In the genomic region with DNA sequence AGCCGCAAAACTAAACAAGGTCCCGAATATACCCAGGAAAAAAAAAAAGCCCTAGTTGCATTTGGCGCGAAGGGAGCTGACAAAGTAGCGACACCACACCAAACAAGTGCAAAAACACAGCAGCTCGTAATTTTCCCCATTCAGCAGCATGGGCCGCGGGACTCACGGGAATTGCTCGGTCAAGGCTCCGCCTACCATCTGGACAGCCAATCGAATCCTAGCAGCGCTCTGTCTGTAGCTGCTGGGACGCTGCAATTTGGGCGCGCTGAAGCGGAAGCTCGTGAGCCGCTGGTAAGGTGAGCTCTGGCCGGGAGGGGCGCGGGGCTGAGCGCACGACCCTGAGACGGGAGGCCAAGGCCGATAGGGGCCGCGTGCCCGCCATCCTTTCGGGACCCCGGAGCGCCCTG, we compare ENCODE assay signal across 8 mouse cellular contexts. TPM values are rescaled to one million over a fixed set of nuclear protein-coding genes. Genes with fewer than 3 reads are reported as not detected.
DNase-seq lines count a peak whose midpoint lies in the region; ATAC-seq and TF ChIP-seq lines count a peak whose summit lies in the region.

A gene (plus strand): TSS at position 231 of the 407 bp plus-strand sequence.

- H3K79me2 ChIP-seq in CH12.LX (replicated peaks; ENCODE audit: control insufficient read depth, extremely low read depth, insufficient read depth, poor library complexity, severe bottlenecking) = no peaks in the 10 kb centered on the region; the same call in 1 of the 2 replicates

- in situ Hi-C loops in CH12.LX (cut with MboI; ENCODE audit: low pct_ligation_motif_present, low pct_unique_long_range_greater_than_20kb, low sequenced_read_pairs) = no loop called here

- H3K4me2 ChIP-seq in CH12.LX (ENCODE audit: insufficient read depth, low read depth, poor library complexity, severe bottlenecking) = peak within 1 kb of the TSS; percentile 72
- H3K4me2 ChIP-seq in forebrain, embryonic 11.5 days (ENCODE audit: low read depth, low read length, severe bottlenecking) = peak within 1 kb of the TSS; percentile 63
- peak within 1 kb of the TSS; percentile 78 for H3K4me2 ChIP-seq in heart, embryonic 16.5 days (ENCODE audit: low read depth, low read length)
- peak within 1 kb of the TSS; percentile 80 for H3K4me2 ChIP-seq in liver, embryonic 15.5 days
- peak within 1 kb of the TSS; percentile 67 for H3K4me2 ChIP-seq in neural tube, embryonic 12.5 days (replicated peaks)

- peak; percentile 95 for DNase-seq in CH12.LX (ENCODE audit: extremely low read depth)
- DNase-seq in c-Kit-positive CD71-positive TER-119-negative erythroid progenitor cells, embryonic 14.5 days (ENCODE audit: low read depth) = peak; percentile 91
- DNase-seq in forebrain, embryonic 11.5 days (ENCODE audit: low spot score) = peak; percentile 95
- DNase-seq in kidney, postnatal 36 days = peak; percentile 94 to 96
- peak; percentile 85 for DNase-seq in telencephalon, adult 2 months (ENCODE audit: low read depth, low spot score)

- peak within 1 kb of the TSS; percentile 29; the same call in 1 of the 2 replicates for H3K27ac ChIP-seq in CH12.LX (ENCODE audit: insufficient read depth, low read depth)
- H3K27ac ChIP-seq in forebrain, embryonic 11.5 days (ENCODE audit: low read depth, low read length) = no peak within 1 kb of the TSS
- H3K27ac ChIP-seq in heart, embryonic 16.5 days (ENCODE audit: low read length) = peak within 1 kb of the TSS; percentile 73
- peak within 1 kb of the TSS; percentile 80 for H3K27ac ChIP-seq in liver, embryonic 15.5 days (replicated peaks)
- H3K27ac ChIP-seq in neural tube, embryonic 12.5 days = peak within 1 kb of the TSS; percentile 28; the same call in 1 of the 2 replicates

- H3K36me3 ChIP-seq in CH12.LX (replicated peaks in 1 of 2; ENCODE audit: control insufficient read depth in 1 of 2, insufficient read depth in 1 of 2, low read length in 1 of 2) = peaks cover 2 to 36% of the 10 kb centered on the region in 2 experiments
- H3K36me3 ChIP-seq in forebrain, embryonic 11.5 days (ENCODE audit: control insufficient read depth, insufficient read depth, low read length) = no peaks in the 10 kb centered on the region; the same call in 1 of the 2 replicates
- peaks cover 10% of the 10 kb centered on the region for H3K36me3 ChIP-seq in heart, embryonic 16.5 days (ENCODE audit: control insufficient read depth, insufficient read depth)
- H3K36me3 ChIP-seq in liver, embryonic 15.5 days (replicated peaks) = peaks cover 8% of the 10 kb centered on the region
- H3K36me3 ChIP-seq in neural tube, embryonic 12.5 days = peaks cover 11% of the 10 kb centered on the region; the same call in 1 of the 2 replicates

- no peak for TF ChIP-seq RAD21 in CH12.LX (IDR thresholded peaks at IDR 0.05; ENCODE audit: low read depth, low read length)

- peak within 1 kb of the TSS; percentile 64 to 86 (median 80) for H3K4me3 ChIP-seq in CH12.LX (replicated peaks in 1 of 3; ENCODE audit: low read depth in 2 of 3, low read length in 2 of 3, poor library complexity in 1 of 3)
- peak within 1 kb of the TSS; percentile 50 for H3K4me3 ChIP-seq in forebrain, embryonic 11.5 days (ENCODE audit: low read depth, low read length)
- peak within 1 kb of the TSS; percentile 74 for H3K4me3 ChIP-seq in heart, embryonic 16.5 days (ENCODE audit: low read length)
- peak within 1 kb of the TSS; percentile 90 for H3K4me3 ChIP-seq in liver, embryonic 15.5 days (replicated peaks)
- H3K4me3 ChIP-seq in neural tube, embryonic 12.5 days = peak within 1 kb of the TSS; percentile 66

- TF ChIP-seq CTCF in CH12.LX (conservative IDR thresholded peaks at IDR 0.05 in 1 of 2, IDR thresholded peaks at IDR 0.05 in 1 of 2; ENCODE audit: low read depth in 2 of 2, low read length in 2 of 2) = no peak

- H3K9me3 ChIP-seq in CH12.LX (replicated peaks; ENCODE audit: low read length) = no peaks in the 10 kb centered on the region
- no peaks in the 10 kb centered on the region for H3K9me3 ChIP-seq in forebrain, embryonic 11.5 days (ENCODE audit: control insufficient read depth, low read length)
- H3K9me3 ChIP-seq in heart, embryonic 16.5 days (replicated peaks; ENCODE audit: control insufficient read depth, low read length) = no peaks in the 10 kb centered on the region
- H3K9me3 ChIP-seq in liver, embryonic 15.5 days (replicated peaks) = no peaks in the 10 kb centered on the region
- H3K9me3 ChIP-seq in neural tube, embryonic 12.5 days = no peaks in the 10 kb centered on the region

- WGBS in forebrain, embryonic 11.5 days = under 1% methylated on average over 32 of the region's 32 CpGs
- WGBS in heart, embryonic 16.5 days = 0% methylated on average over 32 of the region's 32 CpGs
- under 1% methylated on average over 30 of the region's 32 CpGs for WGBS in liver, embryonic 15.5 days (ENCODE audit: insufficient replicate concordance)
- WGBS in neural tube, embryonic 12.5 days = 0% methylated on average over 32 of the region's 32 CpGs

- dilution Hi-C loops in CH12.LX (cut with MboI; ENCODE audit: extremely low pct_ligation_motif_present, extremely low pct_unique_long_range_greater_than_20kb, low sequenced_read_pairs) = no loop called here

- peak within 1 kb of the TSS; percentile 91 for H3K9ac ChIP-seq in CH12.LX (ENCODE audit: insufficient read depth, low read depth)
- peak within 1 kb of the TSS; percentile 75 for H3K9ac ChIP-seq in forebrain, embryonic 11.5 days (ENCODE audit: low read length)
- H3K9ac ChIP-seq in heart, embryonic 16.5 days (ENCODE audit: low read length) = peak within 1 kb of the TSS; percentile 81
- H3K9ac ChIP-seq in liver, embryonic 15.5 days = peak within 1 kb of the TSS; percentile 87
- H3K9ac ChIP-seq in neural tube, embryonic 12.5 days = peak within 1 kb of the TSS; percentile 73

- peak; percentile 100 for ATAC-seq in forebrain, embryonic 11.5 days (replicated peaks; ENCODE audit: low FRiP score)
- ATAC-seq in heart, embryonic 16.5 days (replicated peaks; ENCODE audit: extremely low read depth, insufficient read depth, low FRiP score) = peak; percentile 99
- ATAC-seq in liver, embryonic 15.5 days (ENCODE audit: insufficient read depth) = peak; percentile 99
- ATAC-seq in neural tube, embryonic 12.5 days (ENCODE audit: low FRiP score, low read depth) = peak; percentile 99

- no peak for TF ChIP-seq EP300 in CH12.LX (IDR thresholded peaks at IDR 0.05; ENCODE audit: low read length)

- TF ChIP-seq POLR2A in CH12.LX (IDR thresholded peaks at IDR 0.05; ENCODE audit: low read depth, low read length) = peak; percentile 87

- peaks cover 0 to 28% of the 10 kb centered on the region in 2 experiments; a peak in 3 of 4 replicates for H3K4me1 ChIP-seq in CH12.LX (ENCODE audit: control insufficient read depth in 1 of 2, insufficient read depth in 2 of 2)
- no peaks in the 10 kb centered on the region for H3K4me1 ChIP-seq in forebrain, embryonic 11.5 days (replicated peaks; ENCODE audit: control insufficient read depth, insufficient read depth, low read length)
- peaks cover 10% of the 10 kb centered on the region for H3K4me1 ChIP-seq in heart, embryonic 16.5 days (ENCODE audit: control insufficient read depth, insufficient read depth, low read length)
- H3K4me1 ChIP-seq in liver, embryonic 15.5 days (replicated peaks) = peaks cover 21% of the 10 kb centered on the region
- peaks cover 8% of the 10 kb centered on the region for H3K4me1 ChIP-seq in neural tube, embryonic 12.5 days

- H3K27me3 ChIP-seq in CH12.LX (replicated peaks) = no peaks in the 10 kb centered on the region
- H3K27me3 ChIP-seq in forebrain, embryonic 11.5 days (ENCODE audit: control insufficient read depth, insufficient read depth, low read length) = no peaks in the 10 kb centered on the region
- no peaks in the 10 kb centered on the region for H3K27me3 ChIP-seq in heart, embryonic 16.5 days (ENCODE audit: control insufficient read depth, insufficient read depth, low read length)
- H3K27me3 ChIP-seq in liver, embryonic 15.5 days = no peaks in the 10 kb centered on the region
- H3K27me3 ChIP-seq in neural tube, embryonic 12.5 days (replicated peaks) = no peaks in the 10 kb centered on the region

TF ChIP-seq in CH12.LX, 34 proteins besides CTCF, POLR2A, EP300 and RAD21 (continues in another document):
- TF ChIP-seq TCF12 (IDR thresholded peaks at IDR 0.05; ENCODE audit: low read depth, low read length) (peak; percentile 64), MYC (IDR thresholded peaks at IDR 0.05; ENCODE audit: low read depth, low read length) (peak; percentile 55; the same call in 1 of the 2 replicates), BHLHE40 (IDR thresholded peaks at IDR 0.05; ENCODE audit: low read depth, low read length) (peak; percentile 77), ZKSCAN1 (IDR thresholded peaks at IDR 0.05; ENCODE audit: borderline replicate concordance, low read depth, low read length) (no peak), GABPA (IDR thresholded peaks at IDR 0.05; ENCODE audit: insufficient replicate concordance, low read depth, low read length) (no peak), ZMIZ1 (IDR thresholded peaks at IDR 0.05; ENCODE audit: low read depth, low read length) (peak; percentile 89), CHD1 (IDR thresholded peaks at IDR 0.05; ENCODE audit: low read depth, low read length) (no peak), E2F4 (IDR thresholded peaks at IDR 0.05; ENCODE audit: insufficient replicate concordance, low read depth, low read length) (peak; percentile 62; the same call in 1 of the 2 replicates), UBTF (IDR thresholded peaks at IDR 0.05; ENCODE audit: low read depth, low read length) (no peak), POLR2AphosphoS2 (IDR thresholded peaks at IDR 0.05; ENCODE audit: low read depth, low read length) (peak; percentile 74; the same call in 1 of the 2 replicates), JUN (IDR thresholded peaks at IDR 0.05; ENCODE audit: insufficient read depth, low read depth, low read length) (no peak), MXI1 (IDR thresholded peaks at IDR 0.05; ENCODE audit: low read depth, low read length) (peak; percentile 80), JUND (conservative IDR thresholded peaks at IDR 0.05; ENCODE audit: low read depth, low read length) (no peak), KAT2A (IDR thresholded peaks at IDR 0.05; ENCODE audit: insufficient replicate concordance, low read length) (0 out of 2 replicates have a peak, but pooled peaks have one; percentile 43), ZNF384 (IDR thresholded peaks at IDR 0.05; ENCODE audit: low read depth, low read length) (peak; percentile 55), IRF4 (IDR thresholded peaks at IDR 0.05; ENCODE audit: low read depth, low read length) (peak; percentile 22; the same call in 1 of the 2 replicates), NRF1 (IDR thresholded peaks at IDR 0.05; ENCODE audit: low read depth, low read length) (no peak)

RNA-seq across cellular contexts. Expression of the gene that starts here (rescaled TPM):
- total RNA-seq in CH12.LX (2012; rRNA removed) (44.4 and 56.5 TPM in 2 replicates), CH12.LX (2014; rRNA removed) (69.0 and 78.7 TPM in 2 replicates)
- polyA plus RNA-seq in CH12.LX (2012; ENCODE audit: insufficient read length, low read depth) = 38.4 and 46.7 TPM in 2 replicates
- polyA plus RNA-seq in forebrain, embryonic 11.5 days (2014; fragmentation: Nextera tagmentation; extraction: Ambion mirVana) = 15.2 and 20.3 TPM in 2 replicates
- 42.8 and 48.4 TPM in 2 replicates for polyA plus RNA-seq in heart, embryonic 16.5 days (2015; fragmentation: Nextera tagmentation; extraction: Ambion mirVana)
- polyA plus RNA-seq in liver, embryonic 15.5 days (2015; fragmentation: Nextera tagmentation; extraction: Ambion mirVana) = 51.6 and 56.3 TPM in 2 replicates
- polyA plus RNA-seq in neural tube, embryonic 12.5 days (2016; fragmentation: Nextera tagmentation; extraction: Ambion mirVana) = 24.0 and 25.3 TPM in 2 replicates
